Mouse (Mus musculus): ENCODE measurements around the gene Nup107. TPM values are rescaled to one million over a fixed set of nuclear protein-coding genes. Genes with fewer than 3 reads are reported as not detected.

Nup107 gene
- total and polyA plus RNA-seq, 3 experiments: 80.2 to 91.6 TPM; not detected in 1

GRCm38 (mm10) chr10:117703506-117703905 lies 89.0 kb downstream of the Nup107 start:
- Histone ChIP-seq H3K27me3 (ENCODE audit: control insufficient read depth in 1 of 2, insufficient read depth in 2 of 2, low read length in 2 of 2) (no peaks in the 10 kb centered on the region), H3K9me3 (replicated peaks; ENCODE audit: insufficient read depth, low read length) (no peaks in the 10 kb centered on the region), H3K4me3 (ENCODE audit: control insufficient read depth in 1 of 2, insufficient read depth in 1 of 2, low read depth in 2 of 2, low read length in 2 of 2) (no peak overlapping the region), H3K9ac (ENCODE audit: control insufficient read depth, low read depth, low read length, poor library complexity, severe bottlenecking) (no peak overlapping the region), H3K79me2 (ENCODE audit: control insufficient read depth, insufficient read depth, low read length, poor library complexity) (peaks cover 19% of the 10 kb centered on the region), H3K27ac (ENCODE audit: control insufficient read depth, low read depth, low read length) (no peak overlapping the region), H3K36me3 (ENCODE audit: control insufficient read depth in 1 of 2, insufficient read depth in 2 of 2, low read length in 2 of 2) (peaks cover 5 to 39% of the 10 kb centered on the region in 2 experiments), H3K4me1 (ENCODE audit: control insufficient read depth in 1 of 2, insufficient read depth in 2 of 2, low read length in 2 of 2) (no peaks in the 10 kb centered on the region; a peak in 1 of 4 replicates)
- TF ChIP-seq ETS1 (IDR thresholded peaks at IDR 0.05; ENCODE audit: low read depth, low read length): no peak
- no peak for TF ChIP-seq USF1 (IDR thresholded peaks at IDR 0.05; ENCODE audit: low read depth, low read length)
- TF ChIP-seq UBTF (IDR thresholded peaks at IDR 0.05; ENCODE audit: borderline replicate concordance, insufficient read depth, low read depth, low read length): no peak
- TF ChIP-seq TCF12 (IDR thresholded peaks at IDR 0.05; ENCODE audit: low read depth, low read length): no peak
- no peak for TF ChIP-seq MAZ (IDR thresholded peaks at IDR 0.05; ENCODE audit: low read depth, low read length)
- no peak for TF ChIP-seq ZMIZ1 (IDR thresholded peaks at IDR 0.05; ENCODE audit: low read depth, low read length)
- TF ChIP-seq BHLHE40 (IDR thresholded peaks at IDR 0.05; ENCODE audit: borderline replicate concordance, low read depth, low read length): no peak
- TF ChIP-seq KAT2A (conservative IDR thresholded peaks at IDR 0.05; ENCODE audit: low read depth, low read length): no peak
- TF ChIP-seq TBP (IDR thresholded peaks at IDR 0.05; ENCODE audit: low read depth, low read length): no peak
- TF ChIP-seq MYC (IDR thresholded peaks at IDR 0.05; ENCODE audit: low read depth, low read length): no peak
- TF ChIP-seq RCOR1 (IDR thresholded peaks at IDR 0.05; ENCODE audit: low read depth, low read length): no peak
- no peak for TF ChIP-seq ZKSCAN1 (IDR thresholded peaks at IDR 0.05; ENCODE audit: low read depth, low read length)
- TF ChIP-seq MAX (IDR thresholded peaks at IDR 0.05; ENCODE audit: low read length): no peak
- TF ChIP-seq JUND (IDR thresholded peaks at IDR 0.05; ENCODE audit: low read depth, low read length): no peak
- TF ChIP-seq POLR2AphosphoS5 (IDR thresholded peaks at IDR 0.05; ENCODE audit: borderline replicate concordance, low read depth, low read length): no peak
- DNase-seq (ENCODE audit: low read depth, low spot score): no peak

GRCm38 (mm10) chr10:117702024-117702833 lies 90.3 kb downstream of the Nup107 start:
- H3K27me3 ChIP-seq (ENCODE audit: control insufficient read depth in 1 of 2, insufficient read depth in 2 of 2, low read length in 2 of 2): no peaks in the 10 kb centered on the region
- no peak for DNase-seq (ENCODE audit: low read depth, low spot score)
- H3K9me3 ChIP-seq (replicated peaks; ENCODE audit: insufficient read depth, low read length): no peaks in the 10 kb centered on the region
- H3K36me3 ChIP-seq (ENCODE audit: control insufficient read depth in 1 of 2, insufficient read depth in 2 of 2, low read length in 2 of 2): peaks cover 1 to 46% of the 10 kb centered on the region in 2 experiments
- no peak for TF ChIP-seq BHLHE40 (IDR thresholded peaks at IDR 0.05; ENCODE audit: borderline replicate concordance, low read depth, low read length)
- no peak for TF ChIP-seq GATA1 (IDR thresholded peaks at IDR 0.05; ENCODE audit: low read depth, low read length)
- TF ChIP-seq GABPA (IDR thresholded peaks at IDR 0.05; ENCODE audit: low read depth, low read length): no peak
- TF ChIP-seq ZC3H11A (IDR thresholded peaks at IDR 0.05; ENCODE audit: low read depth, low read length): no peak
- TF ChIP-seq MEF2A (IDR thresholded peaks at IDR 0.05; ENCODE audit: extremely low read depth, insufficient replicate concordance, low read depth, low read length, poor library complexity, severe bottlenecking): no peak
- TF ChIP-seq KAT2A (conservative IDR thresholded peaks at IDR 0.05; ENCODE audit: low read depth, low read length): no peak
- TF ChIP-seq MYB (IDR thresholded peaks at IDR 0.05; ENCODE audit: low read depth, low read length): no peak
- TF ChIP-seq TAL1 (IDR thresholded peaks at IDR 0.05; ENCODE audit: low read length): no peak
- no peak for TF ChIP-seq MXI1 (IDR thresholded peaks at IDR 0.05; ENCODE audit: low read depth, low read length)
- TF ChIP-seq SIN3A (IDR thresholded peaks at IDR 0.05; ENCODE audit: low read length): no peak
- no peaks in the 10 kb centered on the region for H3K4me1 ChIP-seq (ENCODE audit: control insufficient read depth in 1 of 2, insufficient read depth in 2 of 2, low read length in 2 of 2)
- H3K79me2 ChIP-seq (ENCODE audit: control insufficient read depth, insufficient read depth, low read length, poor library complexity): peaks cover 11% of the 10 kb centered on the region
- no peak overlapping the region for H3K9ac ChIP-seq (ENCODE audit: control insufficient read depth, low read depth, low read length, poor library complexity, severe bottlenecking)
- H3K4me3 ChIP-seq (ENCODE audit: control insufficient read depth in 1 of 2, insufficient read depth in 1 of 2, low read depth in 2 of 2, low read length in 2 of 2): no peak overlapping the region
- no peak overlapping the region for H3K27ac ChIP-seq (ENCODE audit: control insufficient read depth, low read depth, low read length)
